Mouse (Mus musculus): ENCODE measurements around the gene Zcrb1.

DNA sequence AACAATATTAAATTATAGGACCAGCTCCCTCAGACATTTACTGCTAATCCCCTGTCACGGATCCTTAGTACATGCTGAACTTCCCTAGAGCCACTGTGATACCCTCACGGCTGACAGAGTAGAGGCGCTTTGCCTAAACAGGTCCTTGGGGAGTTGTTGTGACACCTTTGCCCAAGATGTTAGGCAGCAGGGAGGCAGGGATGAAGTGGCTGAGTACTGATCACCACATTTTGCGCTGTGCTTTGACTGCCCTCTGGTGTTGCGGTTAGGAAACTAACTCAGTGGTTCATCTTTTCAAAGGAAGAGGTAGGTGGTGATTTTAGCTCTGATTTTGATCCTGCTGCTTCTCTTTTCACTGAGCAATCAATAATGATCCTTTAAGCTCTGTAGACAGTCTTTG, 40.5 kb upstream of the Zcrb1 start:
- TF ChIP-seq POLR2AphosphoS2 (IDR thresholded peaks at IDR 0.05; ENCODE audit: low read depth, low read length) (no peak), CTCF (conservative IDR thresholded peaks at IDR 0.05 in 1 of 2, IDR thresholded peaks at IDR 0.05 in 1 of 2; ENCODE audit: low read depth in 2 of 2, low read length in 2 of 2) (peak; percentile 67 to 85)

Measured in CH12.LX (cell line).